ENCODE assay signal across 7 mouse cellular contexts in genomic region chr19:6951994-6952711, GRCm38 (mm10). TPM values are rescaled to one million over a fixed set of nuclear protein-coding genes. Genes with fewer than 3 reads are reported as not detected.
A peak's percentile ranks its signal among the peaks of the same experiment; 100 is the strongest.
DNase-seq lines count a peak whose midpoint lies in the region; ATAC-seq and TF ChIP-seq lines count a peak whose summit lies in the region.

No protein-coding gene starts in this region.

- peaks cover 3% of the 10 kb centered on the region for H3K36me3 ChIP-seq in embryonic facial prominence, embryonic 11.5 days (replicated peaks; ENCODE audit: control insufficient read depth, insufficient read depth, low read depth, low read length)
- H3K36me3 ChIP-seq in intestine, postnatal 0 days (ENCODE audit: control insufficient read depth, insufficient read depth): peaks cover 44% of the 10 kb centered on the region
- H3K36me3 ChIP-seq in limb, embryonic 13.5 days: peaks cover 43% of the 10 kb centered on the region
- peaks cover 17% of the 10 kb centered on the region; the same call in 1 of the 2 replicates for H3K36me3 ChIP-seq in midbrain, embryonic 13.5 days

- no peaks in the 10 kb centered on the region for H3K9me3 ChIP-seq in embryonic facial prominence, embryonic 11.5 days (replicated peaks; ENCODE audit: control insufficient read depth, low read length)
- no peaks in the 10 kb centered on the region for H3K9me3 ChIP-seq in intestine, postnatal 0 days (ENCODE audit: control insufficient read depth)
- no peaks in the 10 kb centered on the region for H3K9me3 ChIP-seq in limb, embryonic 13.5 days
- H3K9me3 ChIP-seq in midbrain, embryonic 13.5 days: no peaks in the 10 kb centered on the region

- DNase-seq in adrenal gland, postnatal 10 days: peak; percentile 95
- DNase-seq in embryonic facial prominence, embryonic 11.5 days (ENCODE audit: low spot score): peak; percentile 28
- DNase-seq in heart, adult 11 months: peak; percentile 99
- DNase-seq in spleen, adult 18-20 months: peak; percentile 45 to 66

- H3K27me3 ChIP-seq in embryonic facial prominence, embryonic 11.5 days (ENCODE audit: control insufficient read depth, insufficient read depth, low read length): no peaks in the 10 kb centered on the region
- no peaks in the 10 kb centered on the region for H3K27me3 ChIP-seq in intestine, postnatal 0 days (replicated peaks; ENCODE audit: control insufficient read depth, insufficient read depth, low read length)
- no peaks in the 10 kb centered on the region for H3K27me3 ChIP-seq in limb, embryonic 13.5 days
- H3K27me3 ChIP-seq in midbrain, embryonic 13.5 days: no peaks in the 10 kb centered on the region

- H3K4me3 ChIP-seq in embryonic facial prominence, embryonic 11.5 days (ENCODE audit: low read depth, low read length): peak overlapping the region; percentile 44
- H3K4me3 ChIP-seq in intestine, postnatal 0 days (ENCODE audit: low read depth, low read length): peak overlapping the region; percentile 56
- H3K4me3 ChIP-seq in limb, embryonic 13.5 days: peak overlapping the region; percentile 69
- peak overlapping the region; percentile 62 for H3K4me3 ChIP-seq in midbrain, embryonic 13.5 days (replicated peaks)

- 0 out of 2 replicates have a peak, but pooled peaks have one; percentile 7 for TF ChIP-seq CTCF in intestine, postnatal 0 days (IDR thresholded peaks at IDR 0.05; ENCODE audit: low read depth)

- peak overlapping the region; percentile 94 for H3K4me2 ChIP-seq in embryonic facial prominence, embryonic 11.5 days (ENCODE audit: low read depth, low read length)
- peak overlapping the region; percentile 77 for H3K4me2 ChIP-seq in intestine, postnatal 0 days (replicated peaks; ENCODE audit: low read depth)
- peak overlapping the region; percentile 97 for H3K4me2 ChIP-seq in limb, embryonic 13.5 days (replicated peaks)
- H3K4me2 ChIP-seq in midbrain, embryonic 13.5 days (replicated peaks): peak overlapping the region; percentile 99

- H3K4me1 ChIP-seq in embryonic facial prominence, embryonic 11.5 days (ENCODE audit: control insufficient read depth, insufficient read depth, low read length): peaks cover 6% of the 10 kb centered on the region
- H3K4me1 ChIP-seq in intestine, postnatal 0 days (replicated peaks; ENCODE audit: control insufficient read depth, insufficient read depth, low read length): peaks cover 6% of the 10 kb centered on the region; the same call in 1 of the 2 replicates
- peaks cover 19% of the 10 kb centered on the region for H3K4me1 ChIP-seq in limb, embryonic 13.5 days
- peaks cover 25% of the 10 kb centered on the region for H3K4me1 ChIP-seq in midbrain, embryonic 13.5 days (replicated peaks)

- H3K9ac ChIP-seq in embryonic facial prominence, embryonic 11.5 days (replicated peaks; ENCODE audit: low read length): peak overlapping the region; percentile 74
- H3K9ac ChIP-seq in intestine, postnatal 0 days (ENCODE audit: low read depth, low read length): peak overlapping the region; percentile 59
- peak overlapping the region; percentile 84 for H3K9ac ChIP-seq in limb, embryonic 13.5 days
- peak overlapping the region; percentile 84 for H3K9ac ChIP-seq in midbrain, embryonic 13.5 days (replicated peaks)

- 0 out of 2 replicates have a peak, but pooled peaks have one; percentile 6 for ATAC-seq in embryonic facial prominence, embryonic 11.5 days (replicated peaks; ENCODE audit: insufficient number of reproducible peaks, low FRiP score, low TSS enrichment, low read depth)
- ATAC-seq in intestine, postnatal 0 days: peak; percentile 60
- peak; percentile 13; the same call in 1 of the 2 replicates for ATAC-seq in limb, embryonic 13.5 days (ENCODE audit: low FRiP score, low read depth)
- ATAC-seq in midbrain, embryonic 13.5 days: peak; percentile 27

- 2% methylated on average over 31 of the region's 31 CpGs for WGBS in embryonic facial prominence, embryonic 11.5 days
- 2% methylated on average over 31 of the region's 31 CpGs for WGBS in intestine, postnatal 0 days
- WGBS in limb, embryonic 13.5 days: 3% methylated on average over 31 of the region's 31 CpGs
- WGBS in midbrain, embryonic 13.5 days: 4% methylated on average over 30 of the region's 31 CpGs

- peak overlapping the region; percentile 91 for H3K27ac ChIP-seq in embryonic facial prominence, embryonic 11.5 days (replicated peaks; ENCODE audit: low read depth, low read length)
- H3K27ac ChIP-seq in intestine, postnatal 0 days (ENCODE audit: low read depth, low read length): peak overlapping the region; percentile 92
- H3K27ac ChIP-seq in limb, embryonic 13.5 days: peak overlapping the region; percentile 95
- peak overlapping the region; percentile 97 for H3K27ac ChIP-seq in midbrain, embryonic 13.5 days

RNA-seq across cellular contexts. Expression of gene Gpr137, which starts 9.9 kb away (rescaled TPM):
- 10 to 100 TPM; 33.8 to 42.3 TPM for total RNA-seq in adrenal gland, postnatal 10 days (2021)
- 18.1 and 21.9 TPM in 2 replicates for polyA plus RNA-seq in embryonic facial prominence, embryonic 11.5 days (2014; fragmentation: Nextera tagmentation; extraction: Ambion mirVana)
- polyA plus RNA-seq in intestine, postnatal 0 days (2015; fragmentation: Nextera tagmentation; extraction: Ambion mirVana): 20.0 and 20.9 TPM in 2 replicates
- 28.6 and 33.0 TPM in 2 replicates for polyA plus RNA-seq in limb, embryonic 13.5 days (2015; fragmentation: Nextera tagmentation; extraction: Ambion mirVana)
- polyA plus RNA-seq in midbrain, embryonic 13.5 days (2015; fragmentation: Nextera tagmentation; extraction: Ambion mirVana): 46.1 and 50.3 TPM in 2 replicates

RNA-seq across cellular contexts. Expression of gene Bad, which starts 10.5 kb away (rescaled TPM):
- total RNA-seq in adrenal gland, postnatal 10 days (2021): 10 to 100 TPM; 42.0 to 51.8 TPM
- polyA plus RNA-seq in embryonic facial prominence, embryonic 11.5 days (2014; fragmentation: Nextera tagmentation; extraction: Ambion mirVana): 57.4 and 60.7 TPM in 2 replicates
- polyA plus RNA-seq in intestine, postnatal 0 days (2015; fragmentation: Nextera tagmentation; extraction: Ambion mirVana): 66.2 and 70.1 TPM in 2 replicates
- polyA plus RNA-seq in limb, embryonic 13.5 days (2015; fragmentation: Nextera tagmentation; extraction: Ambion mirVana): 73.4 and 87.0 TPM in 2 replicates
- polyA plus RNA-seq in midbrain, embryonic 13.5 days (2015; fragmentation: Nextera tagmentation; extraction: Ambion mirVana): 75.5 and 84.3 TPM in 2 replicates

RNA-seq across cellular contexts. Expression of gene Kcnk4, which starts 17.8 kb away (rescaled TPM):
- under 1 TPM; 0.30 to 0.73 TPM for total RNA-seq in adrenal gland, postnatal 10 days (2021)
- 0.26 and 0.32 TPM in 2 replicates for polyA plus RNA-seq in embryonic facial prominence, embryonic 11.5 days (2014; fragmentation: Nextera tagmentation; extraction: Ambion mirVana)
- polyA plus RNA-seq in intestine, postnatal 0 days (2015; fragmentation: Nextera tagmentation; extraction: Ambion mirVana): 0.21 and 0.38 TPM in 2 replicates
- 0.49 and 0.85 TPM in 2 replicates for polyA plus RNA-seq in limb, embryonic 13.5 days (2015; fragmentation: Nextera tagmentation; extraction: Ambion mirVana)
- 0.28 and 0.79 TPM in 2 replicates for polyA plus RNA-seq in midbrain, embryonic 13.5 days (2015; fragmentation: Nextera tagmentation; extraction: Ambion mirVana)

RNA-seq across cellular contexts. Expression of gene Ppp1r14b, which starts 22.6 kb away (rescaled TPM):
- 100 to 1,000 TPM; 289 to 333 TPM for total RNA-seq in adrenal gland, postnatal 10 days (2021)
- 247 and 268 TPM in 2 replicates for polyA plus RNA-seq in embryonic facial prominence, embryonic 11.5 days (2014; fragmentation: Nextera tagmentation; extraction: Ambion mirVana)
- polyA plus RNA-seq in intestine, postnatal 0 days (2015; fragmentation: Nextera tagmentation; extraction: Ambion mirVana): 102 and 105 TPM in 2 replicates
- polyA plus RNA-seq in limb, embryonic 13.5 days (2015; fragmentation: Nextera tagmentation; extraction: Ambion mirVana): 151 and 168 TPM in 2 replicates
- polyA plus RNA-seq in midbrain, embryonic 13.5 days (2015; fragmentation: Nextera tagmentation; extraction: Ambion mirVana): 116 and 151 TPM in 2 replicates

RNA-seq across cellular contexts. Expression of gene Plcb3, which starts 24.1 kb away (rescaled TPM):
- total RNA-seq in adrenal gland, postnatal 10 days (2021): 10 to 100 TPM; 45.7 to 63.5 TPM
- polyA plus RNA-seq in embryonic facial prominence, embryonic 11.5 days (2014; fragmentation: Nextera tagmentation; extraction: Ambion mirVana): 22.6 and 26.8 TPM in 2 replicates
- polyA plus RNA-seq in intestine, postnatal 0 days (2015; fragmentation: Nextera tagmentation; extraction: Ambion mirVana): 107 and 123 TPM in 2 replicates
- 36.8 and 40.0 TPM in 2 replicates for polyA plus RNA-seq in limb, embryonic 13.5 days (2015; fragmentation: Nextera tagmentation; extraction: Ambion mirVana)
- polyA plus RNA-seq in midbrain, embryonic 13.5 days (2015; fragmentation: Nextera tagmentation; extraction: Ambion mirVana): 9.6 and 11.6 TPM in 2 replicates

Comparison
In these comparisons a context has a peak if more than half of its experiments do, and no peak if none do; other contexts are left out.
1. Peak in every context shown above with its lines: DNase-seq, ATAC-seq, H3K4me3 ChIP-seq and H3K27ac ChIP-seq.
2. DNase-seq: peak in every context shown above with its lines; median percentile 99 in heart, adult 11 months; 95 in adrenal gland, postnatal 10 days; 56 in spleen, adult 18-20 months; 28 in embryonic facial prominence, embryonic 11.5 days.
3. ATAC-seq: peak in every context shown above with its lines; median percentile 60 in intestine, postnatal 0 days; 27 in midbrain, embryonic 13.5 days; 13 in limb, embryonic 13.5 days; 6 in embryonic facial prominence, embryonic 11.5 days.